Mouse (Mus musculus) adrenal gland, postnatal 4 days (tissue): ENCODE results near the gene Naip5. TPM values are rescaled to one million over a fixed set of nuclear protein-coding genes. Genes with fewer than 3 reads are reported as not detected.
A peak's percentile ranks its signal among the peaks of the same experiment; 100 is the strongest.
"Not testable (repeated sequence)": the region's sequence is repeated elsewhere in the genome, so short reads cannot be mapped to it uniquely, and the experiment has no call there.

Source experiments
- DNase-seq, 2 experiments: peaks; one replicate each; pipeline ENCODE4 v3.0.0; 2021 to 2022; ENCODE audit warnings: low spot score in 2 of 2, mixed read lengths in 2 of 2
- long read RNA-seq, 2 experiments: library from polyadenylated mRNA; stranded (forward); transcript quantifications; one replicate each; pipeline ENCODE4 v2.0.0; 2021
- total RNA-seq, 2 experiments: library from RNA; stranded (reverse); gene quantifications; 2 replicates each; pipeline ENCODE4 v1.2.3; 2021

The Naip5 gene
- 1 to 10 TPM; 5.8 to 6.7 TPM for total RNA-seq
- long read RNA-seq, experiment 1, result 0 reads
- long read RNA-seq, experiment 2, partial matches to known transcripts, result 1 of 4 reads
- long read RNA-seq, experiment 2, other reads (novel, unspliced or antisense), result 3 of 4 reads

- DNase-seq, result not testable (repeated sequence)
Measured at GRCm38 (mm10) chr13:100246223-100246622, at the start of gene Naip5. Gene Naip5 (minus strand): TSS chr13:100246323.

- DNase-seq, result no peak
Measured at GRCm38 (mm10) chr13:100284611-100285010, 38.5 kb upstream of the Naip5 start.

- not testable (repeated sequence) for DNase-seq
Measured at GRCm38 (mm10) chr13:100271474-100272132, 25.5 kb upstream of the Naip5 start.

GRCm38 (mm10) chr13:100256996-100257395 is 10.9 kb upstream of the Naip5 start:
- DNase-seq, result not testable (repeated sequence)

DNA sequence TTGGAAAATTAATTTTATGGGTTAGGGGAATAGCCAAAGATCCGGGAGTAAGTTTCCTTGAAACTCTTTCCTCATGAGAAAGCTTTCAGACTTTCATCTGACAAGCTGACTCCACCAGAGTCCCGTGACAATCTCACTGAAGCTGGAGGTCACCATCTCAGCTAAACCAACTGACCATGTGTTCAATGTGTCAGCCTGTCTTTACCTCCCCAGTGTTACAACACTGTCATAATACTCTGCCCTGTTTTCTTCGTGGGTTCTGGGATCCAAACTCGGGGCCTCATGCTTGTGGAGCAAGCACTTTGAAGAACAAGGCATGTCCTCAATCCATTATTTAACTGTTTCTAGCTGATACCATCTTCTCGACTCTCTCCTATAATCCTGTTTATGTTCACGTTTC is 9.8 kb upstream of the Naip5 start:
- not testable (repeated sequence) for DNase-seq

DNA sequence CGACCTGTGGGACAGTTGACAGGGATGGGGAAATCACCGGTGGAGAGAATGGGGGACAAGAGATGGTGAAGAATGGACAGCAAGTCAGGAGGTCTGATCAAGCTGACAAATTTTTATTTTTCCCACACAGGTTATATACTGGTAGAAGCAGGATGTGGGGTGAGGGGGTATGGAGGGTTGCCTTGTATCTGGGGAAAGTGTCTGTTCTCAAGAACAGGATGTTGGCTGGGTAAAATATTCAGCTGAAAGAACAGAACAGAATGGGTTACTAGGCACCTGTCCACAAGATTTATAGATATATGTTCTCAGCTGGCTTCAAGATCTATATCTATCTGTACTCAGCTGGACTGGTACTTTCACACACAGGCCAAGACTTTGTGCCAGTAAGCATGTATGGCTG is 5.8 kb upstream of the Naip5 start:
- not testable (repeated sequence) for DNase-seq

DNA sequence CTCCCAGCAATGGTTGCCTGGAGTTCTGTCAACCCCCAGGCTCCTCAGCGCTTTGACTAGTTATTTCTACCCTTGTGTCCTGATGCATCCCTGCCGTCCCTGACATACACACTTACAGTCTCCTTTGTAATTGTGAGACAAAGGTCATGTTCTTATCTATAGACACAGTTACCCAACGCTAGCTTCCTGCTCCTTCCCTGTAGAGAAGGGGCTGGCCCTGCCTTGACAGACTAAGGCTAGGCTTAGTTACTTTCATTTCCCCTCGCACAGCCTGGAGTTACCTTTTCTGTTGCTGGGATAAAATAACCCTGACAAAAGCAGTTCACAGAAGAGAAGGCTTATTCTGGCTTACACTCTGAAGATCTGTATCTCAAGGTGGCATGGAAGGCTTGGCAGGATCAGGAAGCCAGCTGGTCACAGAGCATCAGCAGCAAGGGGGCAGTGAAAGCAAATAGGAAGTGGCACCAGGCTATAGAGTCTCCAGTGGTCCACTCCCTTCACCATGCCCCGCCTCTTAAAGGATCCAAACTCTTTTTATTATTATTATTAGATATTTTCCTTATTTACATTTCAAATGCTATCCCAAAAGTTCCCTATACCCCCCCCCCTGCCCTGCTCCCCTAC is 885 bp upstream of the Naip5 start:
- not testable (repeated sequence) for DNase-seq

DNA sequence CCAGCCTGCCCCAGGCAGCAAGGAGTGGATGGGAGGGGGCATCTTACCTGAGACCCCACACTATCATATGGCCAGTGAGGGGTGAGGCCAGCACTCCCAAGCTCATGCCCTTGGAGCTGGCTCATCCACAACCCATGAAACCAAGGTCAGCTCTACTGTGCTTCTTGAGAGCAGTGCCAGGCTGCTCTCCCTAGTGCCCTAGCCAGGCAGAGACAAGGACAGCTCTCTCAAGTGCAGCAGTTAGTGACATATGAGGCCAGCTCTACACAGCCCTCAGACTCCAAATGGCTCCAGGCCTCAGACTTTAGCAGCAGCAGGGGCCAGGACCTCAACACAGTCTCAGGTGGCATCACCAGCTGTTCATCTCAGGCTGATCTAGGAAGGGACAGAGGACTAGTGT is 2.4 kb downstream of the Naip5 start:
- DNase-seq, result no peak

DNA sequence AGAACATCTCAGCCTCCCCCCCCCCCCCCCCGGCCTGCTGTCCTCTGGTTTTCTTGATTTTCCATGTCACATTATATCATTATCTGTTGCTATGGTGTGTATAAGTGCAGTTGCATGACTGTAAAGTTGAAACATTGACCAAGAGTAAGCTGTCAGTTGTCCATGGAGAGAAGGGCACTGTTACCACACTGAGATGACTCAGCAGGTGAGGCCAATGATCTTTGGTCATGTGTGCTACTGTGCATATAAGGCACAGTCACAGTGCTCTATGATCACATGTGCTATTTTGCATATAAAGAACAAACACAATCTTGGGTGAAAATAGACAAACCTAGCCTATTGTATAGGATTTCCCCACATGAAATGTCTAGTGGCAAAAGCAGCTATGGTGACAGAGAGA is 32.4 kb downstream of the Naip5 start:
- DNase-seq, result not testable (repeated sequence)

DNA sequence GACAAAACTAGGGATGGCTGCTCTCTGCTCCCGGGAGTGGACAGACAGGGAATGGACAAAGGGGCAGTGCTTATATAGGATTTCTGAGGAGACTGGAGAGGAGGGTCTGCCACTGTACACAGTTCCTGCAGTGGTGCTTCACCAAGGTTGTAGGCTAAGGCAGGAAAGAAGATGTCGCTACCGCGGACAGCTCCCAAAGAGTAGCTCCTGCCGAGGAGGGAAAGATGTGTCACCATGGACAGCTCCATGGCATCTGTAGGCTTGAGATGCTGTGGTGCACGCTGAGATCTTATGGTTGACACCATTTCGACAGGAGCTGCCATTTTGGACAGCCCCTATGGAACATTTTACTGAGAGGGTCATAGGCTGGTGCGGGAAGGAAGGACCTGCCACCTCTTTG is 35.6 kb downstream of the Naip5 start:
- peak; percentile 14 to 51 for DNase-seq

- no peak for DNase-seq
Measured at GRCm38 (mm10) chr13:100203319-100203718, 42.8 kb downstream of the Naip5 start.

DNA sequence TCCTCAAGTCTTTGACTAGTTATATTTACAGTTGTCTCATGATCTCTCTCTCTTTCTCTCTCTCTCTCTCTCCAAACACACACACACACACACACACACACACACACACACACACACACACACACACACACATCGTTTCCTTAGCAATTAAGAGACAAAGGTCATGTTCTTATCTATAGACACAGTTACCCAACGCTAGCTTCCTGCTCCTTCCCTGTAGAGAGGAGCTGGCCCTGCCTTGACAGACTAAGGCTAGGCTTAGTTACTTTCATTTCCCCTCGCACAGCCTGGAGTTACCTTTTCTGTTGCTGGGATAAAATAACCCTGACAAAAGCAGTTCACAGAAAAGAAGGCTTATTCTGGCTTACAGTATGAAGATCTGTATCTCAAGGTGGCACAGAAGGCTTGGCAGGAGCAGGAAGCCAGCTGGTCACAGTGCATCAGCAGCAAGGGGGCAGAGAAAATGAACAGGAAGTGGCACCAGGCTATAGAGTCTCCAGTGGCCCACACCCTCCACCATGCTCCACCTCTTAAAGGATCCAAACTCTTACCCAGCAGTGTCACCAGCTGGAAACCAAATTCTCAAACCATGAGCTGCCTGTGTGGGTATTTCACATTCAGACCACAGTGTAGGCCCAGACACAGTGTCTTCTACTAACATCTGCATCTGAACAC is 44.3 kb downstream of the Naip5 start, which contains the start of gene Naip2:
Naip2 (minus strand) TSS at position 434 of the 675 bp plus-strand sequence.
- not testable (repeated sequence) for DNase-seq

GRCm38 (mm10) chr13:100200778-100201177 is 45.3 kb downstream of the Naip5 start:
- DNase-seq, result no peak

GRCm38 (mm10) chr13:100195421-100195820 is 50.7 kb downstream of the Naip5 start:
- no peak for DNase-seq

GRCm38 (mm10) chr13:100183111-100183510 is 63.0 kb downstream of the Naip5 start:
- DNase-seq, result not testable (repeated sequence)

- not testable (repeated sequence) for DNase-seq
Measured at GRCm38 (mm10) chr13:100174360-100174759, 71.8 kb downstream of the Naip5 start.

DNA sequence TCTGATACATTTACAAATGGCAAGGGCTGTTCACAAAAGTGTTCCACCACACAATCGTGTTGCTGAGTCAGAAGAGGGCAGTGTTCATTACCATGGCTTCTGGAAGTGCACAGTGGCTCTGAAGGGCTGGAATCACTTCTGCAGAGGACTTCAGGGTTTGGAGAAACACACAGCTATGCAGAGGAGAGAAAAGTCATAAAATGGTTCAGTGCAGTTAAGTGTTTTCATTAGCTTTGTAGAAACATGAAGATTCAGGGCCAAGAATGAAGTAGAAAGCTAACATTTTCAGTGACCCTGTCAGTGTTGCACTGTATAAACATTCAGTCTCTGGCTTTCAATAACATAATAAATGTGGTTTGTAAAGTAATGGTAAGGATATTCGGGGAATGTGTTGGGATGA is 79.7 kb downstream of the Naip5 start:
- DNase-seq, result not testable (repeated sequence)

GRCm38 (mm10) chr13:100162467-100162866 is 83.7 kb downstream of the Naip5 start:
- DNase-seq, result not testable (repeated sequence)
